Mouse (Mus musculus): ENCODE measurements around the gene Sparcl1. TPM values are rescaled to one million over a fixed set of nuclear protein-coding genes. Genes with fewer than 3 reads are reported as not detected.

Sparcl1 gene
- polyA plus RNA-seq, 1 experiment from 2014 or later = 183 TPM

DNA sequence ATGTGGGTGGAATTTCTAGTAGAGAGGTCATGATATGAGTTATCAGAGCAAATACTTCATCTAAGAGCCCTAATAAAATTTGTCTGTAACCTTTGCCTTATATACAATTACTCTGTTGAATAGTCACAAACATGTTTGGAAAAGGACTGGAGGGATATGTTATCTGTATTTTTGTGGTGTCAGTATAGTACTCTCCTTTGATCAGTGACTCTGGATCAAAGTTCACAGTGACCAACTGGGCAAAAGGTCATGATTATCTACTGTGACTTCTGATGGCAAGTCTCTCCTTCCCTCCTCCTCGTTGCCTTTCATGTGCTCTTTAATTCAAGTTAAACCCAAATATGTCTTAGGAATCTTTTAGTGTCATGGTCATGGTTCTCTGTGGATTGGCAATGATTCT is 77.7 kb downstream of the Sparcl1 start:
- no peaks in the 10 kb centered on the region for H3K36me3 ChIP-seq (ENCODE audit: control insufficient read depth, insufficient read depth, low read length)
- no peak overlapping the region for H3K9ac ChIP-seq (ENCODE audit: low read length)
- ATAC-seq (replicated peaks; ENCODE audit: low FRiP score, low TSS enrichment, low read depth) = no peak
- no peak overlapping the region for H3K4me2 ChIP-seq (ENCODE audit: low read length)
- no peaks in the 10 kb centered on the region for H3K9me3 ChIP-seq (ENCODE audit: control insufficient read depth, low read length)
- no peak overlapping the region for H3K27ac ChIP-seq (ENCODE audit: low read depth)
- no peaks in the 10 kb centered on the region for H3K27me3 ChIP-seq (replicated peaks; ENCODE audit: control insufficient read depth, insufficient read depth, low read length)
- no peaks in the 10 kb centered on the region for H3K4me1 ChIP-seq (replicated peaks; ENCODE audit: control insufficient read depth, insufficient read depth, low read length)
- no peak for DNase-seq (ENCODE audit: low spot score)
- no peak overlapping the region for H3K4me3 ChIP-seq (ENCODE audit: low read depth, low read length)
- WGBS = 59% methylated on average over 1 of the region's 1 CpGs

DNA sequence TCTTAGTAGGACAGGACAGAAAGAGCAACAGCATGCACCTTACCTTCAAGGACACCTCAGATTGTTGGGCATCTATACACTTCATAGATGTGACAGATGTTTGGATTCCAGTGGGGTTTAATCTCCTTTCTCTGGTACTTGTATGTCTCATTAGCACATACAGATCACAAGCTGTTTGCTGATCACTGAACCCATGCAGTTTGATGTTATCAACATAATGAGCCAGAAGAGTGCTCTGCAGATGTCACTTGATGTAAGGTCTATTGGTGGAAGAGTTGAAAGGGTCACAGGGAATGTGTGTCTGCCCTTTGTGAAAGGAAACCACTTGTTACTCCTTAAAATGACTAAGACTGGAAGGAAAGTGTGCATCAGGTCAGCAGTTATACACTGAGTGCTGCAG is 78.5 kb downstream of the Sparcl1 start:
- no peak for ATAC-seq (replicated peaks; ENCODE audit: low FRiP score, low TSS enrichment, low read depth)
- H3K27ac ChIP-seq (ENCODE audit: low read depth) = no peak overlapping the region
- DNase-seq (ENCODE audit: low spot score) = no peak

GRCm38 (mm10) chr5:104032434-104033097 is 81.0 kb downstream of the Sparcl1 start:
- Histone ChIP-seq H3K4me3 (ENCODE audit: low read depth, low read length) (no peak overlapping the region), H3K4me2 (ENCODE audit: low read length) (no peak overlapping the region), H3K9me3 (ENCODE audit: control insufficient read depth, low read length) (no peaks in the 10 kb centered on the region), H3K27ac (ENCODE audit: low read depth) (no peak overlapping the region), H3K27me3 (replicated peaks; ENCODE audit: control insufficient read depth, insufficient read depth, low read length) (no peaks in the 10 kb centered on the region), H3K4me1 (replicated peaks; ENCODE audit: control insufficient read depth, insufficient read depth, low read length) (no peaks in the 10 kb centered on the region), H3K9ac (ENCODE audit: low read length) (no peak overlapping the region), H3K36me3 (ENCODE audit: control insufficient read depth, insufficient read depth, low read length) (no peaks in the 10 kb centered on the region)
- ATAC-seq (replicated peaks; ENCODE audit: low FRiP score, low TSS enrichment, low read depth) (no peak), DNase-seq (ENCODE audit: low spot score) (no peak)
- WGBS = 85% methylated on average over 2 of the region's 2 CpGs

More for the DNA sequence above, 78.5 kb downstream of the Sparcl1 start:
- H3K4me1 ChIP-seq (replicated peaks; ENCODE audit: control insufficient read depth, insufficient read depth, low read length) = no peaks in the 10 kb centered on the region
- no peak overlapping the region for H3K9ac ChIP-seq (ENCODE audit: low read length)
- H3K9me3 ChIP-seq (ENCODE audit: control insufficient read depth, low read length) = no peaks in the 10 kb centered on the region
- no peak overlapping the region for H3K4me3 ChIP-seq (ENCODE audit: low read depth, low read length)
- no peaks in the 10 kb centered on the region for H3K36me3 ChIP-seq (ENCODE audit: control insufficient read depth, insufficient read depth, low read length)
- H3K27me3 ChIP-seq (replicated peaks; ENCODE audit: control insufficient read depth, insufficient read depth, low read length) = no peaks in the 10 kb centered on the region
- no peak overlapping the region for H3K4me2 ChIP-seq (ENCODE audit: low read length)

Small RNAs within 50 kb of the gene (microRNA-seq; reads per million reads assigned to microRNA genes)
- 1.6 reads per million, percentile 19 among the genes with 10 or more reads in this experiment for gene Mir5619

Other genes starting within 250 kb of the Sparcl1 start
- gene Klhl8, start 202.5 kb downstream of the Sparcl1 start, polyA plus RNA-seq (2014; fragmentation: Nextera tagmentation; extraction: Ambion mirVana) = 9.8 and 10.3 TPM in 2 replicates
- gene Hsd17b13, start 136.3 kb downstream of the Sparcl1 start, polyA plus RNA-seq (2014; fragmentation: Nextera tagmentation; extraction: Ambion mirVana) = 1.9 and 4.6 TPM in 2 replicates
- gene Hsd17b11, start 91.8 kb downstream of the Sparcl1 start, polyA plus RNA-seq (2014; fragmentation: Nextera tagmentation; extraction: Ambion mirVana) = 6.2 and 6.5 TPM in 2 replicates
- gene Nudt9, start 67.4 kb downstream of the Sparcl1 start, polyA plus RNA-seq (2014; fragmentation: Nextera tagmentation; extraction: Ambion mirVana) = 58.5 and 59.4 TPM in 2 replicates
- not detected in 2 replicates for gene Gm17660, start 36.1 kb downstream of the Sparcl1 start, polyA plus RNA-seq (2014; fragmentation: Nextera tagmentation; extraction: Ambion mirVana)
- gene Dspp, start 57.0 kb upstream of the Sparcl1 start, polyA plus RNA-seq (2014; fragmentation: Nextera tagmentation; extraction: Ambion mirVana) = not detected in 2 replicates
- gene Dmp1, start 88.9 kb upstream of the Sparcl1 start, polyA plus RNA-seq (2014; fragmentation: Nextera tagmentation; extraction: Ambion mirVana) = 0.64 and 0.90 TPM in 2 replicates
- 0.08 and 0.16 TPM in 2 replicates for gene Ibsp, start 185.4 kb upstream of the Sparcl1 start, polyA plus RNA-seq (2014; fragmentation: Nextera tagmentation; extraction: Ambion mirVana)
- not detected in 2 replicates for gene Mepe, start 211.6 kb upstream of the Sparcl1 start, polyA plus RNA-seq (2014; fragmentation: Nextera tagmentation; extraction: Ambion mirVana)

Data from intestine, embryonic 14.5 days (tissue).